Mouse (Mus musculus) lung, embryonic 14.5 days (tissue): ENCODE measurements at regions not wholly inside any gene's neighbourhood (a gene's known extent, or its start where the extent isn't known, plus 50 kb on each side); places are given as distances from the start of the nearest gene placed in this dataset.

Experiments
- ATAC-seq: fragments of 200-750 bp; cut with Nextera tagmentation; 2 replicates; pipeline ENCODE4 v1.8.0; 2017; ENCODE audit warnings: mild to moderate bottlenecking, moderate TSS enrichment, moderate library complexity; ENCODE audit not compliant: insufficient read depth
- DNase-seq: peaks from one replicate; pipeline ENCODE4 v3.0.0-alpha.2; 2015
- H3K27ac ChIP-seq: fragments of 300-500 bp; sonication (generic); 2 replicates; pipeline ENCODE4 v1.5.1; 2014; ENCODE audit warnings: low read depth, mild to moderate bottlenecking, moderate library complexity
- H3K27me3 ChIP-seq: fragments of 300-500 bp; sonication (generic); 2 replicates; pipeline ENCODE4 v1.6.1; 2014; ENCODE audit warnings: low read length, control low read depth; ENCODE audit not compliant: insufficient read depth
- H3K36me3 ChIP-seq: fragments of 300-500 bp; sonication (generic); 2 replicates; pipeline ENCODE4 v1.6.1; 2014; ENCODE audit warnings: control low read depth; ENCODE audit not compliant: insufficient read depth
- H3K4me1 ChIP-seq: fragments of 300-500 bp; sonication (generic); 2 replicates; pipeline ENCODE4 v1.6.1; 2014; ENCODE audit warnings: antibody characterized with exemption, control low read depth; ENCODE audit not compliant: insufficient read depth
- H3K4me2 ChIP-seq: fragments of 300-500 bp; sonication (generic); 2 replicates; pipeline ENCODE4 v1.6.1; 2014; ENCODE audit warnings: mild to moderate bottlenecking
- H3K4me3 ChIP-seq: fragments of 300-500 bp; sonication (generic); 2 replicates; pipeline ENCODE4 v1.5.1; 2014; ENCODE audit warnings: low read depth, low read length
- H3K9ac ChIP-seq: fragments of 300-500 bp; sonication (generic); 2 replicates; pipeline ENCODE4 v1.6.1; 2014
- H3K9me3 ChIP-seq: fragments of 300-500 bp; sonication (generic); 2 replicates; pipeline ENCODE4 v1.6.1; 2016; ENCODE audit warnings: low read depth, low read length, control low read depth
- CTCF ChIP-seq: IDR thresholded peaks from 2 replicates; pipeline ENCODE4 v1.5.1; 2016; ENCODE audit warnings: antibody characterized with exemption, low read depth
- WGBS: fragments of 180-500 bp; shearing (Covaris S2); extraction: QIAGEN DNeasy Blood & Tissue Kit; methylation state at CpG from one replicate; pipeline ENCODE4 v1.1.7; 2014; 5-methylcytosine and 5-hydroxymethylcytosine counted together

GRCm38 (mm10) chr2:170945401-170946105 is 213.9 kb downstream of the Dok5 start:
- Histone ChIP-seq H3K9me3 (no peaks in the 10 kb centered on the region), H3K27ac (no peak overlapping the region), H3K36me3 (no peaks in the 10 kb centered on the region), H3K4me2 (no peak overlapping the region), H3K4me3 (no peak overlapping the region), H3K4me1 (no peaks in the 10 kb centered on the region), H3K9ac (no peak overlapping the region), H3K27me3 (no peaks in the 10 kb centered on the region)
- no peak for TF ChIP-seq CTCF
- ATAC-seq, result no peak
- no peak for DNase-seq
- WGBS, result 63% methylated on average over 16 of the region's 16 CpGs

GRCm38 (mm10) chr2:170946106-170946657 is 214.6 kb downstream of the Dok5 start:
- H3K9ac ChIP-seq, result no peak overlapping the region
- H3K4me1 ChIP-seq, result no peaks in the 10 kb centered on the region
- ATAC-seq (no peak), DNase-seq (no peak)
- H3K27ac ChIP-seq, result no peak overlapping the region
- no peak for TF ChIP-seq CTCF
- WGBS, result 72% methylated on average over 15 of the region's 15 CpGs
- no peaks in the 10 kb centered on the region for H3K36me3 ChIP-seq
- H3K27me3 ChIP-seq, result no peaks in the 10 kb centered on the region
- H3K4me3 ChIP-seq, result no peak overlapping the region
- no peak overlapping the region for H3K4me2 ChIP-seq
- H3K9me3 ChIP-seq, result no peaks in the 10 kb centered on the region

- no peaks in the 10 kb centered on the region for H3K36me3 ChIP-seq
- no peak overlapping the region for H3K4me2 ChIP-seq
- H3K27me3 ChIP-seq, result no peaks in the 10 kb centered on the region
- H3K27ac ChIP-seq, result no peak overlapping the region
- 79% methylated on average over 8 of the region's 8 CpGs for WGBS
- no peak overlapping the region for H3K9ac ChIP-seq
- DNase-seq (no peak), ATAC-seq (no peak)
- no peak for TF ChIP-seq CTCF
- no peaks in the 10 kb centered on the region for H3K4me1 ChIP-seq
- no peaks in the 10 kb centered on the region for H3K9me3 ChIP-seq
- H3K4me3 ChIP-seq, result no peak overlapping the region
Measured at GRCm38 (mm10) chr2:170947236-170947635, 215.6 kb downstream of the Dok5 start.

GRCm38 (mm10) chr2:170954626-170955025 is 223.0 kb downstream of the Dok5 start:
- no peak for TF ChIP-seq CTCF
- H3K36me3 ChIP-seq, result no peaks in the 10 kb centered on the region
- no peaks in the 10 kb centered on the region for H3K4me1 ChIP-seq
- H3K9me3 ChIP-seq, result no peaks in the 10 kb centered on the region
- no peak overlapping the region for H3K4me2 ChIP-seq
- no peaks in the 10 kb centered on the region for H3K27me3 ChIP-seq
- H3K4me3 ChIP-seq, result no peak overlapping the region
- DNase-seq (no peak), ATAC-seq (no peak)
- 90% methylated on average over 17 of the region's 17 CpGs for WGBS
- H3K9ac ChIP-seq, result no peak overlapping the region
- H3K27ac ChIP-seq, result no peak overlapping the region

- Histone ChIP-seq H3K27me3 (no peaks in the 10 kb centered on the region), H3K4me3 (no peak overlapping the region), H3K9me3 (no peaks in the 10 kb centered on the region), H3K36me3 (no peaks in the 10 kb centered on the region), H3K27ac (no peak overlapping the region), H3K9ac (no peak overlapping the region), H3K4me2 (no peak overlapping the region), H3K4me1 (no peaks in the 10 kb centered on the region)
- WGBS, result 72% methylated on average over 3 of the region's 3 CpGs
- no peak for DNase-seq
- TF ChIP-seq CTCF, result no peak
- no peak for ATAC-seq
Measured at GRCm38 (mm10) chr2:170956766-170957165, 225.2 kb downstream of the Dok5 start.

GRCm38 (mm10) chr2:170960396-170960795 is 228.8 kb downstream of the Dok5 start:
- DNase-seq, result no peak
- H3K4me3 ChIP-seq, result no peak overlapping the region
- H3K9ac ChIP-seq, result no peak overlapping the region
- no peaks in the 10 kb centered on the region for H3K36me3 ChIP-seq
- no peaks in the 10 kb centered on the region for H3K9me3 ChIP-seq
- TF ChIP-seq CTCF, result no peak
- no peak overlapping the region for H3K4me2 ChIP-seq
- ATAC-seq, result no peak
- H3K27ac ChIP-seq, result no peak overlapping the region
- WGBS, result 84% methylated on average over 4 of the region's 4 CpGs
- H3K27me3 ChIP-seq, result no peaks in the 10 kb centered on the region
- H3K4me1 ChIP-seq, result no peaks in the 10 kb centered on the region

GRCm38 (mm10) chr2:170962481-170962880 is 230.9 kb downstream of the Dok5 start:
- Histone ChIP-seq H3K4me2 (no peak overlapping the region), H3K36me3 (no peaks in the 10 kb centered on the region), H3K27me3 (no peaks in the 10 kb centered on the region), H3K27ac (no peak overlapping the region), H3K9me3 (no peaks in the 10 kb centered on the region), H3K4me3 (no peak overlapping the region), H3K4me1 (no peaks in the 10 kb centered on the region), H3K9ac (no peak overlapping the region)
- WGBS, result 54% methylated on average over 4 of the region's 4 CpGs
- no peak for TF ChIP-seq CTCF
- DNase-seq (no peak), ATAC-seq (no peak)
